Mouse (Mus musculus) G1E (cell line): Measurements from ENCODE around the gene Vmn1r35. TPM values are rescaled to one million over a fixed set of nuclear protein-coding genes. Genes with fewer than 3 reads are reported as not detected.
"Not testable (repeated sequence)": the region's sequence is repeated elsewhere in the genome, so short reads cannot be mapped to it uniquely, and the experiment has no call there.

Experiments
- ATAC-seq: 2 replicates; pipeline ENCODE4 v1.8.0; 2016; ENCODE audit warnings: mild to moderate bottlenecking; ENCODE audit not compliant: insufficient number of reproducible peaks, poor library complexity, low FRiP score, severe bottlenecking; ENCODE audit errors: extremely low read depth
- DNase-seq: peaks from one replicate; pipeline ENCODE4 v3.0.0; 2012; ENCODE audit warnings: low spot score
- H3K27me3 ChIP-seq: 2 replicates; pipeline ENCODE4 v1.6.1; 2012; ENCODE audit warnings: mild to moderate bottlenecking, low read length, inconsistent platforms; ENCODE audit not compliant: insufficient read depth
- H3K36me3 ChIP-seq: replicated peaks from 2 replicates; pipeline ENCODE3; 2012; ENCODE audit warnings: mild to moderate bottlenecking, inconsistent platforms
- H3K4me1 ChIP-seq: 2 replicates; pipeline ENCODE4 v1.6.1; 2012; ENCODE audit warnings: low read depth, low read length, inconsistent platforms, mixed read lengths; ENCODE audit not compliant: insufficient read depth
- H3K4me3 ChIP-seq: 2 replicates; pipeline ENCODE4 v1.5.1; 2012; ENCODE audit warnings: low read depth, mild to moderate bottlenecking, inconsistent platforms, low read length, moderate library complexity, mixed read lengths
- H3K9me3 ChIP-seq: replicated peaks from 2 replicates; pipeline ENCODE4 v1.6.1; 2012; ENCODE audit warnings: inconsistent platforms
- CTCF ChIP-seq: IDR thresholded peaks from 2 replicates; pipeline ENCODE4 v1.5.1; 2012; ENCODE audit warnings: low read depth, low read length, inconsistent platforms, mixed read lengths
- GATA1 ChIP-seq: IDR thresholded peaks from 2 replicates; pipeline ENCODE4 v1.6.1; 2012; ENCODE audit warnings: borderline replicate concordance, low read length, inconsistent platforms, mixed read lengths
- GATA2 ChIP-seq: IDR thresholded peaks from 2 replicates; pipeline ENCODE4 v1.6.1; 2012; ENCODE audit warnings: low read depth, low read length, inconsistent platforms, borderline replicate concordance
- POLR2AphosphoS5 ChIP-seq: IDR thresholded peaks from 2 replicates; pipeline ENCODE4 v1.6.1; 2012; ENCODE audit warnings: low read depth, low read length, inconsistent platforms; ENCODE audit not compliant: insufficient replicate concordance
- TAL1 ChIP-seq: conservative IDR thresholded peaks from 2 replicates; pipeline ENCODE4 v1.6.1; 2012; ENCODE audit warnings: low read depth, low read length, inconsistent platforms, mixed read lengths
- polyA plus RNA-seq: library from polyadenylated mRNA; stranded (reverse); fragments of >175 nt; gene quantifications from 2 replicates; pipeline ENCODE4 v1.2.3, GENCODE M21; 2012
- total RNA-seq, 2 experiments: library from RNA; stranded (forward) in 1 of 2; stranded (reverse) in 1 of 2; fragments of 200-1000 nt in 1 of 2; fragments of >200 nt in 1 of 2; fragmentation: Nextera tagmentation in 1 of 2; gene quantifications; 2 replicates each; pipeline ENCODE4 v1.2.3; 2014 to 2017

Gene Vmn1r35
- total RNA-seq (2014; fragmentation: Nextera tagmentation) = not detected in 2 replicates
- total RNA-seq (2017) = 0.05 and 0.12 TPM in 2 replicates
- polyA plus RNA-seq = not detected in 2 replicates

- Histone ChIP-seq H3K4me1 (no peaks in the 10 kb centered on the region), H3K27me3 (no peaks in the 10 kb centered on the region), H3K4me3 (no peak within 1 kb of the TSS), H3K36me3 (no peaks in the 10 kb centered on the region), H3K9me3 (no peaks in the 10 kb centered on the region)
- ATAC-seq (no peak), DNase-seq (no peak)
- TF ChIP-seq GATA2 (no peak), TAL1 (no peak), GATA1 (no peak), POLR2AphosphoS5 (no peak)
Observed at GRCm38 (mm10) chr6:66685806-66686205, at the start of gene Vmn1r35. Vmn1r35 (minus strand) TSS chr6:66685906.

GRCm38 (mm10) chr6:66729082-66729481 is 43.4 kb upstream of the Vmn1r35 start, which contains the start of gene Vmn1r37:
Vmn1r37 (plus strand) TSS chr6:66729382.
- not testable (repeated sequence) for DNase-seq, H3K9me3 ChIP-seq, H3K27me3 ChIP-seq, H3K4me1 ChIP-seq, ATAC-seq, H3K4me3 ChIP-seq, H3K36me3 ChIP-seq

DNA sequence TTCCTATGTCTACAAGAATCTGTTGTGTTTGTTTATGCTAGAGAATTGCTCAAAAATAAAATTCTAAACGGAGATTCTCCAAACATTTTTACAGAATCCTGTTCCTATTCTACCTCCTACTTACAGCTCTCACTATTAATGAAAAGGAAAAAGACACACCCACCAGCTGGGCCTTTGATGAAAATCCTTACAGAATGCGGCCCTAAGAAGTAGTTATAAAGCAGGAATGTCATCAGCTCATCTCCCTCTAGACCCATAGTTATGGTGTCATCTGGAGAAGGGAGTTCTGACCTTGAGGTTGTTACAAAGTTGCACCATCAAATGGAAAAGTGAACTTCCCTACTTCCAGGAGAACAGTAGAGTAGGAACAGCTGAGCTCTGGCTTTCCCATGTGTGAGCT is 33.4 kb upstream of the Vmn1r35 start, which contains the start of gene Vmn1r36:
TSS of gene Vmn1r36 (minus strand) at position 101 of the 400 bp plus-strand sequence.
- H3K4me1 ChIP-seq, H3K9me3 ChIP-seq, H3K36me3 ChIP-seq, H3K27me3 ChIP-seq, DNase-seq, ATAC-seq, H3K4me3 ChIP-seq: not testable (repeated sequence)

DNA sequence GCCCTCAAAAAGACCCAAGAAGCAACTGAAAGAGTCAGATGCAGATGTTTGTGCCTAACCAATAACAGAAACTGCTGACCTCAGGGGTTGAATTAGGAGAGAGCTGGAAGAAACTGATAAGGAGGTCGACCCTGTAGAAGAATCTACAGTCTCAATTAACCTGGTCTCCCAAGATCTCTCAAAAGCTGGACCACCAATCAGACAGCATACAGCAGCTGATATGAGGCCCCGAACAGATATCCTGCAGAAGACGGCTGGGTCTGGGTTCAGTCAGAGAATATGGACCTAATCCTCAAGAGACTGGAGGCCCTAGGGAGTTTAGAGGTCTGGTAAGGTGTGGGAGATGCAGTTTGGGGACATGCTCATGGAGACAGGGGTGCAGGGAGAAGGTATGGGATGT is 28.1 kb upstream of the Vmn1r35 start:
- Histone ChIP-seq H3K36me3 (no peaks in the 10 kb centered on the region), H3K27me3 (no peaks in the 10 kb centered on the region), H3K4me1 (no peaks in the 10 kb centered on the region), H3K4me3 (no peak overlapping the region), H3K9me3 (no peaks in the 10 kb centered on the region)
- no peak for TF ChIP-seq CTCF
- no peak for TF ChIP-seq POLR2AphosphoS5
- DNase-seq (no peak), ATAC-seq (no peak)

GRCm38 (mm10) chr6:66708901-66709300 is 23.2 kb upstream of the Vmn1r35 start:
- Histone ChIP-seq H3K4me1 (no peaks in the 10 kb centered on the region), H3K4me3 (no peak overlapping the region), H3K27me3 (no peaks in the 10 kb centered on the region), H3K36me3 (no peaks in the 10 kb centered on the region), H3K9me3 (no peaks in the 10 kb centered on the region)
- ATAC-seq = no peak
- TF ChIP-seq GATA1 (no peak), GATA2 (no peak), POLR2AphosphoS5 (no peak), CTCF (no peak), TAL1 (no peak)
- no peak for DNase-seq

- no peaks in the 10 kb centered on the region for H3K9me3 ChIP-seq
- no peaks in the 10 kb centered on the region for H3K4me1 ChIP-seq
- ATAC-seq (no peak), DNase-seq (no peak)
- TF ChIP-seq GATA2 (no peak), CTCF (no peak), GATA1 (no peak), TAL1 (no peak), POLR2AphosphoS5 (no peak)
- H3K36me3 ChIP-seq = no peaks in the 10 kb centered on the region
- no peaks in the 10 kb centered on the region for H3K27me3 ChIP-seq
- H3K4me3 ChIP-seq = no peak within 1 kb of the TSS
Observed at GRCm38 (mm10) chr6:66643779-66644178, 41.9 kb downstream of the Vmn1r35 start, which contains the start of gene Vmn1r34. Vmn1r34 (minus strand) TSS chr6:66643879.

Other genes starting within 250 kb of the Vmn1r35 start
- 233 TPM in 2 replicates for gene Mad2l1, start 150.5 kb downstream of the Vmn1r35 start, total RNA-seq (2014; fragmentation: Nextera tagmentation)
- 137 and 159 TPM in 2 replicates for gene Mad2l1, start 150.5 kb downstream of the Vmn1r35 start, total RNA-seq (2017)
- 6.0 and 7.9 TPM in 2 replicates for gene Mad2l1, start 150.5 kb downstream of the Vmn1r35 start, polyA plus RNA-seq
- not detected in 2 replicates for gene Vmn1r32, start 125.8 kb downstream of the Vmn1r35 start, total RNA-seq (2014; fragmentation: Nextera tagmentation)
- 0.05 TPM in 1 of 2 replicates, not detected in the other for gene Vmn1r32, start 125.8 kb downstream of the Vmn1r35 start, total RNA-seq (2017)
- gene Vmn1r32, start 125.8 kb downstream of the Vmn1r35 start, polyA plus RNA-seq = not detected in 2 replicates
- not detected in 2 replicates for gene Vmn1r33, start 67.6 kb downstream of the Vmn1r35 start, total RNA-seq (2014; fragmentation: Nextera tagmentation)
- gene Vmn1r33, start 67.6 kb downstream of the Vmn1r35 start, total RNA-seq (2017) = 0.06 and 0.16 TPM in 2 replicates
- not detected in 2 replicates for gene Vmn1r33, start 67.6 kb downstream of the Vmn1r35 start, polyA plus RNA-seq
- not detected in 2 replicates for gene Vmn1r34, start 42.0 kb downstream of the Vmn1r35 start, total RNA-seq (2014; fragmentation: Nextera tagmentation)
- gene Vmn1r34, start 42.0 kb downstream of the Vmn1r35 start, total RNA-seq (2017) = 0.11 and 0.17 TPM in 2 replicates
- not detected in 2 replicates for gene Vmn1r34, start 42.0 kb downstream of the Vmn1r35 start, polyA plus RNA-seq
- gene Vmn1r36, start 33.3 kb upstream of the Vmn1r35 start, total RNA-seq (2014; fragmentation: Nextera tagmentation) = not detected in 2 replicates
- 0.16 TPM in 1 of 2 replicates, not detected in the other for gene Vmn1r36, start 33.3 kb upstream of the Vmn1r35 start, total RNA-seq (2017)
- not detected in 2 replicates for gene Vmn1r36, start 33.3 kb upstream of the Vmn1r35 start, polyA plus RNA-seq
- gene Vmn1r37, start 43.5 kb upstream of the Vmn1r35 start, total RNA-seq (2014; fragmentation: Nextera tagmentation) = not detected in 2 replicates
- gene Vmn1r37, start 43.5 kb upstream of the Vmn1r35 start, total RNA-seq (2017) = not detected in 2 replicates
- gene Vmn1r37, start 43.5 kb upstream of the Vmn1r35 start, polyA plus RNA-seq = not detected in 2 replicates
- gene Vmn1r38, start 96.7 kb upstream of the Vmn1r35 start, total RNA-seq (2014; fragmentation: Nextera tagmentation) = not detected in 2 replicates
- gene Vmn1r38, start 96.7 kb upstream of the Vmn1r35 start, total RNA-seq (2017) = 0.06 and 0.11 TPM in 2 replicates
- not detected in 2 replicates for gene Vmn1r38, start 96.7 kb upstream of the Vmn1r35 start, polyA plus RNA-seq
- gene Vmn1r39, start 124.7 kb upstream of the Vmn1r35 start, total RNA-seq (2014; fragmentation: Nextera tagmentation) = not detected in 2 replicates
- gene Vmn1r39, start 124.7 kb upstream of the Vmn1r35 start, total RNA-seq (2017) = 0.17 and 0.22 TPM in 2 replicates
- not detected in 2 replicates for gene Vmn1r39, start 124.7 kb upstream of the Vmn1r35 start, polyA plus RNA-seq
- 0.53 TPM in 1 of 2 replicates, not detected in the other for gene Gng12, start 210.5 kb upstream of the Vmn1r35 start, total RNA-seq (2014; fragmentation: Nextera tagmentation)
- 0.11 and 0.17 TPM in 2 replicates for gene Gng12, start 210.5 kb upstream of the Vmn1r35 start, total RNA-seq (2017)
- not detected in 2 replicates for gene Gng12, start 210.5 kb upstream of the Vmn1r35 start, polyA plus RNA-seq